In genomic region chr1:187015673-187016072, GRCm38 (mm10) we compare ENCODE assay signal across 18 mouse cellular contexts. TPM values are rescaled to one million over a fixed set of nuclear protein-coding genes. Genes with fewer than 3 reads are reported as not detected.
"Had no signal": no experiment of that assay in that cellular context is flagged by ENCODE, and none has a peak within 500 bp of the region (broad histone marks: within the 10 kb centered on the region; RNA-seq: fewer than 3 reads in every experiment).

No protein-coding gene starts in this region.

- H3K27ac ChIP-seq: limb, embryonic 13.5 days; midbrain, embryonic 15.5 days; neural tube, embryonic 13.5 days; stomach, embryonic 15.5 days had no signal

- H3K4me1 ChIP-seq: limb, embryonic 13.5 days; midbrain, embryonic 15.5 days; neural tube, embryonic 13.5 days; stomach, embryonic 15.5 days had no signal

- ATAC-seq: midbrain, embryonic 15.5 days had no signal

- H3K4me2 ChIP-seq: limb, embryonic 13.5 days; lung, embryonic 14.5 days; midbrain, embryonic 11.5 days; midbrain, embryonic 15.5 days; neural tube, embryonic 13.5 days; stomach, embryonic 15.5 days had no signal

- H3K4me3 ChIP-seq: limb, embryonic 13.5 days; midbrain, embryonic 15.5 days; neural tube, embryonic 13.5 days; stomach, embryonic 15.5 days had no signal

- H3K9me3 ChIP-seq: limb, embryonic 13.5 days; midbrain, embryonic 15.5 days; neural tube, embryonic 13.5 days; stomach, embryonic 15.5 days had no signal

- H3K27me3 ChIP-seq: limb, embryonic 13.5 days; midbrain, embryonic 15.5 days; neural tube, embryonic 13.5 days; stomach, embryonic 15.5 days had no signal

- DNase-seq: kidney, adult 9 months; kidney, postnatal 14 days; left cerebral cortex, postnatal 4 days; lung, embryonic 14.5 days; lung, postnatal 10 days; lung, postnatal 4 days; retina, postnatal 1 day; thymus, adult 2 months; thymus, postnatal 36 days had no signal

- H3K36me3 ChIP-seq: limb, embryonic 13.5 days; midbrain, embryonic 15.5 days; neural tube, embryonic 13.5 days; stomach, embryonic 15.5 days had no signal

- H3K9ac ChIP-seq: limb, embryonic 13.5 days; lung, embryonic 14.5 days; midbrain, embryonic 15.5 days; neural tube, embryonic 13.5 days; stomach, embryonic 15.5 days had no signal

RNA-seq across cellular contexts. Expression of gene D1Pas1, which starts 48.5 kb away (rescaled TPM):
- polyA plus RNA-seq: large intestine, adult 2 months; liver, adult 2 months; liver, embryonic 16.5 days; lung, embryonic 14.5 days; midbrain, embryonic 15.5 days; spleen, adult 2 months; thymus, adult 2 months had no signal
